Mouse (Mus musculus) neural tube, embryonic 15.5 days (tissue): Measurements from ENCODE around the gene Gm42372. TPM values are rescaled to one million over a fixed set of nuclear protein-coding genes. Genes with fewer than 3 reads are reported as not detected.

Experiments used
- ATAC-seq: fragments of 200-750 bp; cut with Nextera tagmentation; 2 replicates; pipeline ENCODE4 v1.8.0; 2017; ENCODE audit warnings: mild to moderate bottlenecking, moderate TSS enrichment, moderate library complexity; ENCODE audit not compliant: low FRiP score
- H3K27ac ChIP-seq: fragments of 300-500 bp; sonication (generic); replicated peaks from 2 replicates; pipeline ENCODE4 v1.5.1; 2015; ENCODE audit warnings: mild to moderate bottlenecking, inconsistent platforms
- H3K27me3 ChIP-seq: fragments of 300-500 bp; sonication (generic); replicated peaks from 2 replicates; pipeline ENCODE4 v1.6.1; 2015; ENCODE audit warnings: inconsistent platforms
- H3K36me3 ChIP-seq: fragments of 300-500 bp; sonication (generic); 2 replicates; pipeline ENCODE4 v1.6.1; 2015; ENCODE audit warnings: inconsistent platforms
- H3K4me1 ChIP-seq: fragments of 300-500 bp; sonication (generic); 2 replicates; pipeline ENCODE4 v1.6.1; 2015; ENCODE audit warnings: inconsistent platforms
- H3K4me2 ChIP-seq: fragments of 300-500 bp; sonication (generic); 2 replicates; pipeline ENCODE4 v1.6.1; 2015; ENCODE audit warnings: inconsistent platforms, mild to moderate bottlenecking, moderate library complexity
- H3K4me3 ChIP-seq: fragments of 300-500 bp; sonication (generic); replicated peaks from 2 replicates; pipeline ENCODE4 v1.5.1; 2015; ENCODE audit warnings: mild to moderate bottlenecking, inconsistent platforms
- H3K9ac ChIP-seq: fragments of 300-500 bp; sonication (generic); replicated peaks from 2 replicates; pipeline ENCODE4 v1.6.1; 2015; ENCODE audit warnings: mild to moderate bottlenecking, inconsistent platforms
- H3K9me3 ChIP-seq: fragments of 300-500 bp; sonication (generic); replicated peaks from 2 replicates; pipeline ENCODE4 v1.6.1; 2016; ENCODE audit warnings: inconsistent platforms
- WGBS: fragments of 180-500 bp; shearing (Covaris S2); methylation state at CpG from one replicate; pipeline ENCODE4 v1.1.7; 2015; ENCODE audit warnings: mixed read lengths; 5-methylcytosine and 5-hydroxymethylcytosine counted together
- polyA plus RNA-seq: library from polyadenylated mRNA; unstranded; fragments of >200 nt; fragmentation: Nextera tagmentation; extraction: Ambion mirVana; gene quantifications from 2 replicates; pipeline ENCODE4 v1.2.1, GENCODE M21; 2015

Gene Gm42372
- polyA plus RNA-seq, 1 experiment from 2014 or later: 6.4 TPM

GRCm38 (mm10) chr7:17010010-17010347 is 27.1 kb downstream of the Gm42372 start:
- Histone ChIP-seq H3K27me3 (no peaks in the 10 kb centered on the region), H3K9me3 (no peaks in the 10 kb centered on the region), H3K4me2 (no peak overlapping the region), H3K9ac (no peak overlapping the region), H3K27ac (no peak overlapping the region), H3K4me3 (no peak overlapping the region), H3K4me1 (no peaks in the 10 kb centered on the region), H3K36me3 (peaks cover 99% of the 10 kb centered on the region)
- ATAC-seq: no peak
- WGBS: 95% methylated on average over 5 of the region's 5 CpGs

- 96% methylated on average over 7 of the region's 7 CpGs for WGBS
- no peak overlapping the region for H3K4me2 ChIP-seq
Measured at GRCm38 (mm10) chr7:17011909-17012590, 29.2 kb downstream of the Gm42372 start.

GRCm38 (mm10) chr7:17015381-17015780 is 32.5 kb downstream of the Gm42372 start:
- Histone ChIP-seq H3K9me3 (no peaks in the 10 kb centered on the region), H3K27me3 (no peaks in the 10 kb centered on the region), H3K27ac (no peak overlapping the region), H3K4me1 (peaks cover 16% of the 10 kb centered on the region), H3K4me2 (no peak overlapping the region), H3K36me3 (peaks cover 75% of the 10 kb centered on the region), H3K4me3 (no peak overlapping the region), H3K9ac (no peak overlapping the region)
- 83% methylated on average over 6 of the region's 6 CpGs for WGBS
- no peak for ATAC-seq

More at GRCm38 (mm10) chr7:17011909-17012590, 29.2 kb downstream of the Gm42372 start:
- Histone ChIP-seq H3K27ac (no peak overlapping the region), H3K9me3 (no peaks in the 10 kb centered on the region), H3K27me3 (no peaks in the 10 kb centered on the region), H3K36me3 (peaks cover 94% of the 10 kb centered on the region), H3K4me3 (no peak overlapping the region), H3K4me1 (peaks cover 4% of the 10 kb centered on the region; the same call in 1 of the 2 replicates), H3K9ac (no peak overlapping the region)
- ATAC-seq: no peak

- 55% methylated on average over 1 of the region's 1 CpGs for WGBS
- H3K4me2 ChIP-seq: no peak overlapping the region
- peaks cover 16% of the 10 kb centered on the region for H3K4me1 ChIP-seq
- peaks cover 75% of the 10 kb centered on the region for H3K36me3 ChIP-seq
- no peaks in the 10 kb centered on the region for H3K9me3 ChIP-seq
- H3K27me3 ChIP-seq: no peaks in the 10 kb centered on the region
- H3K9ac ChIP-seq: no peak overlapping the region
- H3K4me3 ChIP-seq: no peak overlapping the region
- peak overlapping the region; percentile 48; the same call in 1 of the 2 replicates for H3K27ac ChIP-seq
- ATAC-seq: peak; percentile 78
Measured at GRCm38 (mm10) chr7:17017036-17017435, 34.1 kb downstream of the Gm42372 start.

GRCm38 (mm10) chr7:17017921-17018320 is 35.0 kb downstream of the Gm42372 start:
- peaks cover 74% of the 10 kb centered on the region for H3K36me3 ChIP-seq
- H3K27me3 ChIP-seq: no peaks in the 10 kb centered on the region
- no peak overlapping the region for H3K9ac ChIP-seq
- peak overlapping the region; percentile 48; the same call in 1 of the 2 replicates for H3K27ac ChIP-seq
- no peaks in the 10 kb centered on the region for H3K9me3 ChIP-seq
- no peak for ATAC-seq
- no peak overlapping the region for H3K4me3 ChIP-seq
- no peak overlapping the region for H3K4me2 ChIP-seq
- H3K4me1 ChIP-seq: peaks cover 16% of the 10 kb centered on the region
- 82% methylated on average over 2 of the region's 2 CpGs for WGBS

- H3K9me3 ChIP-seq: no peaks in the 10 kb centered on the region
- no peak overlapping the region for H3K27ac ChIP-seq
- no peaks in the 10 kb centered on the region for H3K27me3 ChIP-seq
- peaks cover 27% of the 10 kb centered on the region for H3K4me1 ChIP-seq
- peaks cover 61% of the 10 kb centered on the region for H3K36me3 ChIP-seq
- H3K4me2 ChIP-seq: no peak overlapping the region
- ATAC-seq: no peak
- H3K4me3 ChIP-seq: no peak overlapping the region
- H3K9ac ChIP-seq: no peak overlapping the region
- 88% methylated on average over 7 of the region's 7 CpGs for WGBS
Measured at GRCm38 (mm10) chr7:17019426-17020166, 36.7 kb downstream of the Gm42372 start.

- ATAC-seq: no peak
- Histone ChIP-seq H3K4me3 (no peak overlapping the region), H3K9ac (no peak overlapping the region), H3K9me3 (no peaks in the 10 kb centered on the region), H3K4me1 (peaks cover 48% of the 10 kb centered on the region), H3K36me3 (peaks cover 40% of the 10 kb centered on the region), H3K27ac (no peak overlapping the region), H3K27me3 (no peaks in the 10 kb centered on the region), H3K4me2 (no peak overlapping the region)
- WGBS: 97% methylated on average over 15 of the region's 15 CpGs
Measured at GRCm38 (mm10) chr7:17022176-17022575, 39.3 kb downstream of the Gm42372 start.

GRCm38 (mm10) chr7:17023701-17024100 is 40.8 kb downstream of the Gm42372 start:
- Histone ChIP-seq H3K36me3 (peaks cover 40% of the 10 kb centered on the region), H3K27ac (no peak overlapping the region), H3K27me3 (no peaks in the 10 kb centered on the region), H3K4me2 (no peak overlapping the region), H3K4me3 (no peak overlapping the region), H3K9me3 (no peaks in the 10 kb centered on the region), H3K9ac (no peak overlapping the region), H3K4me1 (peaks cover 47% of the 10 kb centered on the region)
- ATAC-seq: no peak
- WGBS: 89% methylated on average over 4 of the region's 4 CpGs

- Histone ChIP-seq H3K27ac (no peak overlapping the region), H3K27me3 (no peaks in the 10 kb centered on the region), H3K4me3 (no peak overlapping the region), H3K36me3 (peaks cover 40% of the 10 kb centered on the region), H3K9ac (no peak overlapping the region), H3K4me2 (no peak overlapping the region), H3K4me1 (peaks cover 47% of the 10 kb centered on the region), H3K9me3 (no peaks in the 10 kb centered on the region)
- WGBS: 92% methylated on average over 6 of the region's 6 CpGs
- ATAC-seq: no peak
Measured at GRCm38 (mm10) chr7:17024141-17024540, 41.3 kb downstream of the Gm42372 start.

- Histone ChIP-seq H3K4me1 (peaks cover 42% of the 10 kb centered on the region), H3K27ac (no peak overlapping the region), H3K4me3 (no peak overlapping the region), H3K9ac (no peak overlapping the region), H3K9me3 (no peaks in the 10 kb centered on the region), H3K27me3 (no peaks in the 10 kb centered on the region), H3K4me2 (peak overlapping the region; percentile 82), H3K36me3 (peaks cover 32% of the 10 kb centered on the region)
- no peak for ATAC-seq
- WGBS: 90% methylated on average over 10 of the region's 10 CpGs
Measured at GRCm38 (mm10) chr7:17024814-17025504, 42.1 kb downstream of the Gm42372 start.

GRCm38 (mm10) chr7:17025505-17025894 is 42.6 kb downstream of the Gm42372 start:
- no peak for ATAC-seq
- Histone ChIP-seq H3K36me3 (peaks cover 26% of the 10 kb centered on the region), H3K4me1 (peaks cover 42% of the 10 kb centered on the region), H3K9ac (peak overlapping the region; percentile 79; the same call in 1 of the 2 replicates), H3K4me3 (no peak overlapping the region), H3K4me2 (peak overlapping the region; percentile 82), H3K9me3 (no peaks in the 10 kb centered on the region), H3K27me3 (no peaks in the 10 kb centered on the region), H3K27ac (no peak overlapping the region)
- 84% methylated on average over 4 of the region's 4 CpGs for WGBS
